Mouse (Mus musculus) embryonic facial prominence, embryonic 15.5 days (tissue): ENCODE data around the gene Ippk. TPM values are rescaled to one million over a fixed set of nuclear protein-coding genes. Genes with fewer than 3 reads are reported as not detected.

Experiments used
- ATAC-seq: fragments of 200-750 bp; cut with Nextera tagmentation; 2 replicates; pipeline ENCODE4 v1.8.0; 2017; ENCODE audit warnings: low read depth, moderate TSS enrichment; ENCODE audit not compliant: insufficient number of reproducible peaks, low FRiP score, low TSS enrichment
- H3K27ac ChIP-seq: fragments of 300-500 bp; sonication (generic); replicated peaks from 2 replicates; pipeline ENCODE4 v1.5.1; 2015; ENCODE audit warnings: mild to moderate bottlenecking, inconsistent platforms
- H3K27me3 ChIP-seq: fragments of 300-500 bp; sonication (generic); 2 replicates; pipeline ENCODE4 v1.6.1; 2015; ENCODE audit warnings: inconsistent platforms
- H3K36me3 ChIP-seq: fragments of 300-500 bp; sonication (generic); 2 replicates; pipeline ENCODE4 v1.6.1; 2015; ENCODE audit warnings: mild to moderate bottlenecking, inconsistent platforms
- H3K4me1 ChIP-seq: fragments of 300-500 bp; sonication (generic); 2 replicates; pipeline ENCODE4 v1.6.1; 2015; ENCODE audit warnings: inconsistent platforms
- H3K4me2 ChIP-seq: fragments of 300-500 bp; sonication (generic); replicated peaks from 2 replicates; pipeline ENCODE4 v1.6.1; 2015; ENCODE audit warnings: mild to moderate bottlenecking, inconsistent platforms
- H3K4me3 ChIP-seq: fragments of 300-500 bp; sonication (generic); replicated peaks from 2 replicates; pipeline ENCODE4 v1.5.1; 2015; ENCODE audit warnings: mild to moderate bottlenecking, inconsistent platforms
- H3K9ac ChIP-seq: fragments of 300-500 bp; sonication (generic); 2 replicates; pipeline ENCODE4 v1.6.1; 2015; ENCODE audit warnings: inconsistent platforms
- H3K9me3 ChIP-seq: fragments of 300-500 bp; sonication (generic); replicated peaks from 2 replicates; pipeline ENCODE4 v1.6.1; 2016; ENCODE audit warnings: inconsistent platforms
- WGBS: fragments of 180-500 bp; shearing (Covaris S2); methylation state at CpG from one replicate; pipeline ENCODE4 v1.1.7; 2015; 5-methylcytosine and 5-hydroxymethylcytosine counted together
- polyA plus RNA-seq: library from polyadenylated mRNA; unstranded; fragments of >200 nt; fragmentation: Nextera tagmentation; extraction: Ambion mirVana; gene quantifications from 2 replicates; pipeline ENCODE4 v1.2.1, GENCODE M21; 2015

The Ippk gene
- polyA plus RNA-seq, 1 experiment from 2014 or later, result 13.4 TPM

- Histone ChIP-seq H3K36me3 (0 out of 2 replicates have a peak, but pooled peaks cover 13% of the 10 kb centered on the region), H3K4me2 (no peak overlapping the region), H3K4me1 (no peaks in the 10 kb centered on the region), H3K9ac (no peak overlapping the region), H3K27ac (no peak overlapping the region), H3K9me3 (no peaks in the 10 kb centered on the region), H3K4me3 (no peak overlapping the region), H3K27me3 (no peaks in the 10 kb centered on the region)
- WGBS, result 93% methylated on average over 1 of the region's 1 CpGs
- ATAC-seq, result no peak
Measured at GRCm38 (mm10) chr13:49393579-49393978, 27.5 kb upstream of the Ippk start.

- Histone ChIP-seq H3K4me3 (no peak overlapping the region), H3K27me3 (no peaks in the 10 kb centered on the region), H3K9me3 (no peaks in the 10 kb centered on the region), H3K4me2 (no peak overlapping the region), H3K9ac (no peak overlapping the region), H3K27ac (no peak overlapping the region), H3K36me3 (0 out of 2 replicates have a peak, but pooled peaks cover 9% of the 10 kb centered on the region), H3K4me1 (no peaks in the 10 kb centered on the region)
- 95% methylated on average over 3 of the region's 3 CpGs for WGBS
- ATAC-seq, result no peak
Measured at GRCm38 (mm10) chr13:49394886-49395447, 26.1 kb upstream of the Ippk start.

GRCm38 (mm10) chr13:49396798-49397197 is 24.3 kb upstream of the Ippk start:
- Histone ChIP-seq H3K9ac (no peak overlapping the region), H3K27ac (no peak overlapping the region), H3K4me1 (no peaks in the 10 kb centered on the region), H3K9me3 (no peaks in the 10 kb centered on the region), H3K36me3 (no peaks in the 10 kb centered on the region), H3K4me2 (no peak overlapping the region), H3K27me3 (no peaks in the 10 kb centered on the region), H3K4me3 (no peak overlapping the region)
- 81% methylated on average over 1 of the region's 1 CpGs for WGBS
- no peak for ATAC-seq

- 74% methylated on average over 8 of the region's 8 CpGs for WGBS
- no peak overlapping the region for H3K4me2 ChIP-seq
- H3K4me1 ChIP-seq, result no peaks in the 10 kb centered on the region
- H3K4me3 ChIP-seq, result no peak overlapping the region
- H3K36me3 ChIP-seq, result no peaks in the 10 kb centered on the region
- no peak overlapping the region for H3K9ac ChIP-seq
- ATAC-seq, result no peak
- H3K9me3 ChIP-seq, result no peaks in the 10 kb centered on the region
- H3K27ac ChIP-seq, result no peak overlapping the region
- no peaks in the 10 kb centered on the region for H3K27me3 ChIP-seq
Measured at GRCm38 (mm10) chr13:49398191-49398590, 22.9 kb upstream of the Ippk start.

GRCm38 (mm10) chr13:49400139-49400538 is 20.9 kb upstream of the Ippk start:
- 32% methylated on average over 6 of the region's 6 CpGs for WGBS

GRCm38 (mm10) chr13:49402628-49403027 is 18.4 kb upstream of the Ippk start:
- no peak overlapping the region for H3K4me2 ChIP-seq
- H3K36me3 ChIP-seq, result no peaks in the 10 kb centered on the region
- ATAC-seq, result no peak
- WGBS, result 58% methylated on average over 2 of the region's 2 CpGs
- H3K4me1 ChIP-seq, result no peaks in the 10 kb centered on the region
- no peaks in the 10 kb centered on the region for H3K9me3 ChIP-seq
- no peaks in the 10 kb centered on the region for H3K27me3 ChIP-seq
- no peak overlapping the region for H3K27ac ChIP-seq
- H3K4me3 ChIP-seq, result no peak overlapping the region
- H3K9ac ChIP-seq, result no peak overlapping the region

More at GRCm38 (mm10) chr13:49400139-49400538, 20.9 kb upstream of the Ippk start:
- no peaks in the 10 kb centered on the region for H3K27me3 ChIP-seq
- no peak overlapping the region for H3K4me3 ChIP-seq
- H3K9me3 ChIP-seq, result no peaks in the 10 kb centered on the region
- no peak overlapping the region for H3K9ac ChIP-seq
- no peak overlapping the region for H3K27ac ChIP-seq
- ATAC-seq, result no peak; the same call in 1 of the 2 replicates
- no peaks in the 10 kb centered on the region for H3K4me1 ChIP-seq
- H3K36me3 ChIP-seq, result no peaks in the 10 kb centered on the region
- H3K4me2 ChIP-seq, result no peak overlapping the region

- Histone ChIP-seq H3K27ac (no peak overlapping the region), H3K9ac (no peak overlapping the region), H3K4me1 (no peaks in the 10 kb centered on the region), H3K27me3 (no peaks in the 10 kb centered on the region), H3K4me3 (no peak overlapping the region), H3K9me3 (no peaks in the 10 kb centered on the region), H3K4me2 (no peak overlapping the region), H3K36me3 (no peaks in the 10 kb centered on the region)
- ATAC-seq, result no peak
Measured at GRCm38 (mm10) chr13:49407795-49408194, 13.3 kb upstream of the Ippk start.

GRCm38 (mm10) chr13:49421606-49421917 is 513 bp downstream of the Ippk start:
- Histone ChIP-seq H3K27ac (peak overlapping the region; percentile 86), H3K9ac (peak overlapping the region; percentile 84), H3K4me3 (peak overlapping the region; percentile 95), H3K36me3 (0 out of 2 replicates have a peak, but pooled peaks cover 3% of the 10 kb centered on the region), H3K27me3 (no peaks in the 10 kb centered on the region), H3K4me2 (peak overlapping the region; percentile 89), H3K9me3 (no peaks in the 10 kb centered on the region), H3K4me1 (peaks cover 18% of the 10 kb centered on the region)
- WGBS, result under 1% methylated on average over 15 of the region's 15 CpGs
- peak; percentile 23 for ATAC-seq

GRCm38 (mm10) chr13:49421959-49422358 is 910 bp downstream of the Ippk start:
- 19% methylated on average over 4 of the region's 4 CpGs for WGBS
- no peaks in the 10 kb centered on the region for H3K9me3 ChIP-seq
- no peaks in the 10 kb centered on the region for H3K27me3 ChIP-seq
- peak overlapping the region; percentile 95 for H3K4me3 ChIP-seq
- H3K4me2 ChIP-seq, result peak overlapping the region; percentile 89
- no peak overlapping the region for H3K27ac ChIP-seq
- no peak for ATAC-seq
- H3K9ac ChIP-seq, result peak overlapping the region; percentile 84
- peaks cover 18% of the 10 kb centered on the region for H3K4me1 ChIP-seq
- 0 out of 2 replicates have a peak, but pooled peaks cover 3% of the 10 kb centered on the region for H3K36me3 ChIP-seq

- 0 out of 2 replicates have a peak, but pooled peaks cover 3% of the 10 kb centered on the region for H3K36me3 ChIP-seq
- no peaks in the 10 kb centered on the region for H3K9me3 ChIP-seq
- peaks cover 17% of the 10 kb centered on the region for H3K4me1 ChIP-seq
- ATAC-seq, result no peak
- WGBS, result 86% methylated on average over 3 of the region's 3 CpGs
- no peak overlapping the region for H3K4me3 ChIP-seq
- no peak overlapping the region for H3K27ac ChIP-seq
- no peak overlapping the region for H3K4me2 ChIP-seq
- H3K9ac ChIP-seq, result no peak overlapping the region
- H3K27me3 ChIP-seq, result no peaks in the 10 kb centered on the region
Measured at GRCm38 (mm10) chr13:49426736-49427135, 5.7 kb downstream of the Ippk start.

- H3K4me1 ChIP-seq, result peaks cover 3% of the 10 kb centered on the region; the same call in 1 of the 2 replicates
- H3K4me2 ChIP-seq, result no peak overlapping the region
- H3K9ac ChIP-seq, result no peak overlapping the region
- ATAC-seq, result no peak
- H3K9me3 ChIP-seq, result no peaks in the 10 kb centered on the region
- WGBS, result 88% methylated on average over 1 of the region's 1 CpGs
- no peak overlapping the region for H3K27ac ChIP-seq
- no peaks in the 10 kb centered on the region for H3K27me3 ChIP-seq
- H3K4me3 ChIP-seq, result no peak overlapping the region
- no peaks in the 10 kb centered on the region; the same call in 1 of the 2 replicates for H3K36me3 ChIP-seq
Measured at GRCm38 (mm10) chr13:49428042-49428675, 7.1 kb downstream of the Ippk start.

GRCm38 (mm10) chr13:49430529-49430928 is 9.5 kb downstream of the Ippk start:
- Histone ChIP-seq H3K4me3 (no peak overlapping the region), H3K4me1 (0 out of 2 replicates have a peak, but pooled peaks cover 2% of the 10 kb centered on the region), H3K27ac (no peak overlapping the region), H3K36me3 (peaks cover 14% of the 10 kb centered on the region), H3K9ac (no peak overlapping the region), H3K4me2 (no peak overlapping the region), H3K27me3 (no peaks in the 10 kb centered on the region), H3K9me3 (no peaks in the 10 kb centered on the region)
- WGBS, result 65% methylated on average over 4 of the region's 4 CpGs
- ATAC-seq, result no peak
